Comparison of ENCODE assay signal across 17 mouse cellular contexts in genomic region chr5:53286406-53286805, GRCm38 (mm10).
"Had no signal": no experiment of that assay in that cellular context is flagged by ENCODE, and none has a peak within 500 bp of the region (broad histone marks: within the 10 kb centered on the region; RNA-seq: fewer than 3 reads in every experiment).

No protein-coding gene starts in this region.

- H3K27me3 ChIP-seq: neural tube, embryonic 12.5 days; neural tube, embryonic 13.5 days; neural tube, embryonic 15.5 days; stomach, embryonic 15.5 days had no signal

- H3K9ac ChIP-seq: neural tube, embryonic 12.5 days; neural tube, embryonic 13.5 days; neural tube, embryonic 15.5 days; stomach, embryonic 15.5 days had no signal

- DNase-seq: retina, postnatal 1 day; right cerebral cortex, adult 18-20 months; right cerebral cortex, postnatal 14 days; right cerebral cortex, postnatal 25 days; right cerebral cortex, postnatal 4 days; spleen, adult 18-20 months; thymus, adult 18-20 months; thymus, adult 2 months; thymus, postnatal 14 days; thymus, postnatal 25 days; thymus, postnatal 36 days; thymus, postnatal 4 days had no signal

- H3K4me3 ChIP-seq: neural tube, embryonic 12.5 days; neural tube, embryonic 13.5 days; neural tube, embryonic 15.5 days; stomach, embryonic 15.5 days had no signal

- H3K9me3 ChIP-seq: neural tube, embryonic 12.5 days; neural tube, embryonic 13.5 days; neural tube, embryonic 15.5 days; stomach, embryonic 15.5 days had no signal

- H3K4me2 ChIP-seq: neural tube, embryonic 12.5 days; neural tube, embryonic 13.5 days; neural tube, embryonic 15.5 days; stomach, embryonic 15.5 days had no signal

- H3K27ac ChIP-seq: neural tube, embryonic 12.5 days; neural tube, embryonic 13.5 days; neural tube, embryonic 15.5 days; stomach, embryonic 15.5 days; stomach, postnatal 0 days had no signal

- H3K4me1 ChIP-seq: stomach, embryonic 15.5 days had no signal

- H3K36me3 ChIP-seq: neural tube, embryonic 12.5 days; neural tube, embryonic 13.5 days; neural tube, embryonic 15.5 days; stomach, embryonic 15.5 days had no signal
